Comparison of ENCODE assay signal across 15 mouse cellular contexts in genomic region chr2:137821344-137821916, GRCm38 (mm10).
DNase-seq lines count a peak whose midpoint lies in the region; ATAC-seq and TF ChIP-seq lines count a peak whose summit lies in the region.
"Had no signal": no experiment of that assay in that cellular context is flagged by ENCODE, and none has a peak within 500 bp of the region (broad histone marks: within the 10 kb centered on the region; RNA-seq: fewer than 3 reads in every experiment).

No protein-coding gene starts in this region.

- no peak overlapping the region for H3K4me3 ChIP-seq in limb, embryonic 12.5 days (replicated peaks)
- H3K4me3 ChIP-seq: limb, embryonic 13.5 days; neural tube, embryonic 13.5 days had no signal

- no peaks in the 10 kb centered on the region for H3K27me3 ChIP-seq in limb, embryonic 12.5 days
- H3K27me3 ChIP-seq: limb, embryonic 13.5 days; neural tube, embryonic 13.5 days; Patski had no signal

- no peak overlapping the region for H3K9ac ChIP-seq in limb, embryonic 12.5 days (replicated peaks)
- H3K9ac ChIP-seq: limb, embryonic 13.5 days; neural tube, embryonic 13.5 days had no signal

- no peak overlapping the region for H3K4me2 ChIP-seq in limb, embryonic 12.5 days
- H3K4me2 ChIP-seq: limb, embryonic 13.5 days; neural tube, embryonic 13.5 days had no signal

- H3K4me1 ChIP-seq in limb, embryonic 12.5 days (replicated peaks): peaks cover 6% of the 10 kb centered on the region; the same call in 1 of the 2 replicates
- H3K4me1 ChIP-seq: neural tube, embryonic 13.5 days had no signal

- no peak for TF ChIP-seq POLR2A in brain, embryonic 14.5 days (IDR thresholded peaks at IDR 0.05; ENCODE audit: borderline replicate concordance, extremely low read depth, insufficient read depth, insufficient read length, poor library complexity, severe bottlenecking)

- DNase-seq in frontal cortex, postnatal 36 days (ENCODE audit: low spot score in 2 of 2): peak; percentile 30 to 50
- DNase-seq in frontal cortex, postnatal 10 days (ENCODE audit: low spot score in 2 of 2): no peak
- peak; percentile 67 for DNase-seq in brain, embryonic 14.5 days (ENCODE audit: low read depth)
- DNase-seq in layer of hippocampus, adult 8-10 months (ENCODE audit: low spot score in 2 of 2): peak; percentile 31 to 52
- DNase-seq in spleen, postnatal 4 days (ENCODE audit: low spot score in 2 of 2): no peak
- DNase-seq in heart, postnatal 36 days: no peak
- DNase-seq in adrenal gland, postnatal 4 days (ENCODE audit: low spot score in 2 of 2): no peak
- DNase-seq: adrenal gland, postnatal 25 days; cerebellum, adult 9-11 months; heart, postnatal 10 days; kidney, adult 18-20 months had no signal

- no peaks in the 10 kb centered on the region for H3K36me3 ChIP-seq in limb, embryonic 12.5 days
- H3K36me3 ChIP-seq: limb, embryonic 13.5 days; neural tube, embryonic 13.5 days had no signal

- ATAC-seq in limb, embryonic 12.5 days (ENCODE audit: insufficient number of reproducible peaks, insufficient read depth, low FRiP score, low TSS enrichment, low read depth): 0 out of 2 replicates have a peak, but pooled peaks have one; percentile 42
- ATAC-seq: Patski had no signal

- no peak for TF ChIP-seq CTCF in brain, embryonic 14.5 days (IDR thresholded peaks at IDR 0.05; ENCODE audit: borderline replicate concordance, extremely low read depth, insufficient read depth, insufficient read length)

- 68% methylated on average over 5 of the region's 5 CpGs for WGBS in limb, embryonic 12.5 days

- intact Hi-C loops in heart, postnatal 36 days (cut with DNase I): no loop called here

- no peaks in the 10 kb centered on the region for H3K9me3 ChIP-seq in limb, embryonic 12.5 days
- H3K9me3 ChIP-seq: limb, embryonic 13.5 days; neural tube, embryonic 13.5 days had no signal

- H3K27ac ChIP-seq in limb, embryonic 12.5 days: no peak overlapping the region
- H3K27ac ChIP-seq: limb, embryonic 13.5 days; neural tube, embryonic 13.5 days had no signal

Comparison
In these comparisons a context has a peak if more than half of its experiments do, and no peak if none do; other contexts are left out.
1. DNase-seq: peak in frontal cortex, postnatal 36 days (2 of 2), brain, embryonic 14.5 days (single experiment) and layer of hippocampus, adult 8-10 months (2 of 2); none in frontal cortex, postnatal 10 days (0 of 2), spleen, postnatal 4 days (0 of 2), heart, postnatal 36 days (0 of 2) and adrenal gland, postnatal 4 days (0 of 2).